Mouse (Mus musculus): ENCODE measurements at regions not wholly inside any gene's neighbourhood (a gene's known extent, or its start where the extent isn't known, plus 50 kb on each side); places are given as distances from the start of the nearest gene placed in this dataset.

DNA sequence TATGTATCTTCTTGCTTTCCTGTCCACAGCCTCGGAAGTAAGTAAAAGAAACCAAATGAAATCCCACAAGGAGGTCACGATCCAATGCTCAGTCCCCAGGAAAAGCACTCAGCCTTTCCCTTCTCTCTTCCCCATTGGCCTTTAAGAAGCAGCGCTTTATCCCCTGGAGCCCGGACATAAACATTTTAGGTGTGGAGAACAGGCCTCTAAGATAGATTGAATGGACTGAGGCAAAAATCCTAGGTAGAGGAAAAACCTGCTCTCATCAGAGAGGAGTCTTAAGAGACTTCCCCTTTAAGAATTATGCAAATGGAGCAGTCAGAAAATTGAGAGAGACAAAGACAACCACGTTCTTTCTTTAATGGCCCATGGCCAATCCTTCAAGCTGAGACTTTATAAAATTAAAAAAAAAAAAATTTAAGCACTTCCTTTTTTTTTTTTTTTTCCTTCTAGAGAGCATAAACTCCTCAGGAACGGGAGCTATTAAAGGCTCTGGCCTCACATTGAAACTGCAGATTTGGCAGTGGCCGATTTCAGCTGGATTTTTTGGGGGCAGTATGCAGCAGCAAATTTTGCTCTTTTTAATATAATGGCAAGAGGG, 1020.5 kb downstream of the 9330182O14Rik start:
- H3K4me3 ChIP-seq (replicated peaks; ENCODE audit: control insufficient read depth, low read depth, low read length): no peak overlapping the region

DNA sequence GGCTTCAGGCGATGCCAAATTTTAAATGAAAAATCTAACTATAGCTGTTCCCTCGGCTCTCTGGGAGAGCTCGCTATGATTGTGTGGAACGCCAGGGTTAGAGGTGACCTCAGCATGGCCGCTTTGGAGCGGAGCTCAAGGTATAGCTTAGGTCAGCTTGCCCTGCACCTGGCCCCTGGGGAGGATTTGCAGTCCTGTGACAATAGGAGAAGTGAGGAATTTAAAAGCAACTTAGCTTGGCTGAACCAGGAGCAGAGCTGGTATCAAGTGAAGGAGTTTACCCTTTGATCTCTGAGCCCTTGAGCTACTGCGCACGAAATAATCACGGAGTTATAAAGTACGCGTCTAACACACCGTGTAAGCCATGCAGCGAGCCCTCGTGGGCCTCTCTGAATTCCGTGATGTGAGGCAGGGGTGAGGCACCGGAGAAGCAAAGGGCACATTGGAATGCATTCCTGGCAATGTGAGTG, 1021.0 kb downstream of the 9330182O14Rik start:
- TF ChIP-seq CTCF (IDR thresholded peaks at IDR 0.05; ENCODE audit: control insufficient read depth, insufficient read depth, low read length) (no peak), POLR2A (IDR thresholded peaks at IDR 0.05; ENCODE audit: borderline replicate concordance, control insufficient read depth, low read depth, low read length) (no peak)
- Histone ChIP-seq H3K4me3 (replicated peaks; ENCODE audit: control insufficient read depth, low read depth, low read length) (no peak overlapping the region), H3K27ac (ENCODE audit: control insufficient read depth, insufficient read depth, low read depth, low read length, poor library complexity) (no peak overlapping the region), H3K4me1 (ENCODE audit: control insufficient read depth, insufficient read depth, low read length) (no peaks in the 10 kb centered on the region)
- WGBS: 19% methylated on average over 16 of the region's 16 CpGs

More for the DNA sequence above, 1020.5 kb downstream of the 9330182O14Rik start:
- no peaks in the 10 kb centered on the region for H3K4me1 ChIP-seq (ENCODE audit: control insufficient read depth, insufficient read depth, low read length)
- H3K27ac ChIP-seq (ENCODE audit: control insufficient read depth, insufficient read depth, low read depth, low read length, poor library complexity): no peak overlapping the region
- 26% methylated on average over 7 of the region's 7 CpGs for WGBS
- TF ChIP-seq CTCF (IDR thresholded peaks at IDR 0.05; ENCODE audit: control insufficient read depth, insufficient read depth, low read length) (no peak), POLR2A (IDR thresholded peaks at IDR 0.05; ENCODE audit: borderline replicate concordance, control insufficient read depth, low read depth, low read length) (no peak)

DNA sequence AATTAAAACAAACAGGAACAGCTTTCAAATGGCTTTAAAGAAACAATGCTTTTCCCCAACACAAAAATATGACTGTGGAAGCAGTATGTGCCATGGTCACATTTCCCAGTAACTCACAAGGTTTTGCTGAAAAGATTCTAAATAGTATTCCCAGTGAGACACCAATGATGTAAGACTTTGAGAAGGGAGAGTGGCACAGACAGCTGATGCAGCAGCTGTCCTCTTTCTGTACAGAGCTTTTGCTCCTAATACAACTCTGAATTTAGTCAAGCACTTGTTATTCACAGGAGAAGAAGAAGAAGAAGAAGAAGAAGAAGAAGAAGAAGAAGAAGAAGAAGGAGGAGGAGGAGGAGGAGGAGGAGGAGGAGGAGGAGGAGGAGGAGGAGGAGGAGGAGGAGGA, 1023.6 kb downstream of the 9330182O14Rik start:
- Histone ChIP-seq H3K4me3 (replicated peaks; ENCODE audit: control insufficient read depth, low read depth, low read length) (no peak overlapping the region), H3K27ac (ENCODE audit: control insufficient read depth, insufficient read depth, low read depth, low read length, poor library complexity) (no peak overlapping the region), H3K4me1 (ENCODE audit: control insufficient read depth, insufficient read depth, low read length) (no peaks in the 10 kb centered on the region)
- no peak for TF ChIP-seq CTCF (IDR thresholded peaks at IDR 0.05; ENCODE audit: control insufficient read depth, insufficient read depth, low read length)
- TF ChIP-seq POLR2A (IDR thresholded peaks at IDR 0.05; ENCODE audit: borderline replicate concordance, control insufficient read depth, low read depth, low read length): no peak

GRCm38 (mm10) chr15:41162268-41162667, 1028.1 kb downstream of the 9330182O14Rik start:
- Histone ChIP-seq H3K4me3 (replicated peaks; ENCODE audit: control insufficient read depth, low read depth, low read length) (no peak overlapping the region), H3K27ac (ENCODE audit: control insufficient read depth, insufficient read depth, low read depth, low read length, poor library complexity) (no peak overlapping the region), H3K4me1 (ENCODE audit: control insufficient read depth, insufficient read depth, low read length) (no peaks in the 10 kb centered on the region)
- no peak for TF ChIP-seq CTCF (IDR thresholded peaks at IDR 0.05; ENCODE audit: control insufficient read depth, insufficient read depth, low read length)
- no peak for TF ChIP-seq POLR2A (IDR thresholded peaks at IDR 0.05; ENCODE audit: borderline replicate concordance, control insufficient read depth, low read depth, low read length)
- WGBS: 53% methylated on average over 8 of the region's 8 CpGs

DNA sequence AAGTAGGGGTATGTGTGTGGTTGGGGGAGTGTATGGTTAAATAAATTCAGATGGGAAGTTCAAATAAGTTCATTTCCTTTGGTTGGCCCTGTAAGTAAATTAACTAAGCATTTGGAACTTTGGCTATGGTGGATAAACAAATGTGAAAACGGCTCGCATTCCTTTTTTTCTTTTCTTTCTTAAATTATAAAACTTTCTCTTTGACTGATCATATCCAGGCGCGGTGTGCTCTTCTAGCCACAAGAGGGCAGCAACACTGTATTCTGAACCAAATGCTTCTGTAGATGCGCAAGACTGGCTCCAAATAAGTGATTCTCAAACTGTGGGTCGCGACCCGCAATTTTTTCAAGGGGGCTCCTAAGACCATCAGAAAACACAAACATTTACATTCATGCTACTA, 1028.6 kb downstream of the 9330182O14Rik start:
- WGBS: 2% methylated on average over 8 of the region's 8 CpGs

GRCm38 (mm10) chr15:41163643-41164358, 1029.6 kb downstream of the 9330182O14Rik start:
- Histone ChIP-seq H3K27ac (ENCODE audit: control insufficient read depth, insufficient read depth, low read depth, low read length, poor library complexity) (no peak overlapping the region), H3K4me3 (replicated peaks; ENCODE audit: control insufficient read depth, low read depth, low read length) (no peak overlapping the region), H3K4me1 (ENCODE audit: control insufficient read depth, insufficient read depth, low read length) (no peaks in the 10 kb centered on the region)
- TF ChIP-seq CTCF (IDR thresholded peaks at IDR 0.05; ENCODE audit: control insufficient read depth, insufficient read depth, low read length): no peak
- no peak for TF ChIP-seq POLR2A (IDR thresholded peaks at IDR 0.05; ENCODE audit: borderline replicate concordance, control insufficient read depth, low read depth, low read length)
- WGBS: 18% methylated on average over 8 of the region's 8 CpGs

More for the DNA sequence above, 1028.6 kb downstream of the 9330182O14Rik start:
- no peaks in the 10 kb centered on the region for H3K4me1 ChIP-seq (ENCODE audit: control insufficient read depth, insufficient read depth, low read length)
- TF ChIP-seq POLR2A (IDR thresholded peaks at IDR 0.05; ENCODE audit: borderline replicate concordance, control insufficient read depth, low read depth, low read length) (no peak), CTCF (IDR thresholded peaks at IDR 0.05; ENCODE audit: control insufficient read depth, insufficient read depth, low read length) (peak; percentile 51)
- H3K27ac ChIP-seq (ENCODE audit: control insufficient read depth, insufficient read depth, low read depth, low read length, poor library complexity): no peak overlapping the region
- no peak overlapping the region for H3K4me3 ChIP-seq (replicated peaks; ENCODE audit: control insufficient read depth, low read depth, low read length)

DNA sequence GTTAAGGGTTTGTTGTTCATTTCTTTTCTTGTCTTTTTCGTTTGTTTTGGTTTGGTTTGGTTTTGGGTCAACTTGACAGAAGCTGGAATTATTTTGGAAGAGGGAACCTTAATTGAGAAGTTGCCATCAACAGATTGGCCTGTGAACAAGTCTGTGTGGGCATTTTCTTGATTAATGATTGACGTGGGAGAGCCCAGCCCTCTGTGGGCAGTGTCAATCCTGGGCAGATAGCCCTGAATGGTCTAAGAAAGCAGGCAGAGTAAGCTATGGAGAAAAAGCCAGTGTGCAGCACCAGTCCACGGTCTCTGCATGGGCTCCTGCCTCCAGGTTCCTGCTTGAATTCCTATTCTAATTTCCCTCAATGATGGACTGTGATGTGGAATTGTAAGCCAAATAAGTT, 1031.4 kb downstream of the 9330182O14Rik start:
- WGBS: 78% methylated on average over 3 of the region's 3 CpGs
- no peaks in the 10 kb centered on the region for H3K4me1 ChIP-seq (ENCODE audit: control insufficient read depth, insufficient read depth, low read length)
- no peak overlapping the region for H3K27ac ChIP-seq (ENCODE audit: control insufficient read depth, insufficient read depth, low read depth, low read length, poor library complexity)
- TF ChIP-seq CTCF (IDR thresholded peaks at IDR 0.05; ENCODE audit: control insufficient read depth, insufficient read depth, low read length) (no peak), POLR2A (IDR thresholded peaks at IDR 0.05; ENCODE audit: borderline replicate concordance, control insufficient read depth, low read depth, low read length) (no peak)
- H3K4me3 ChIP-seq (replicated peaks; ENCODE audit: control insufficient read depth, low read depth, low read length): no peak overlapping the region

DNA sequence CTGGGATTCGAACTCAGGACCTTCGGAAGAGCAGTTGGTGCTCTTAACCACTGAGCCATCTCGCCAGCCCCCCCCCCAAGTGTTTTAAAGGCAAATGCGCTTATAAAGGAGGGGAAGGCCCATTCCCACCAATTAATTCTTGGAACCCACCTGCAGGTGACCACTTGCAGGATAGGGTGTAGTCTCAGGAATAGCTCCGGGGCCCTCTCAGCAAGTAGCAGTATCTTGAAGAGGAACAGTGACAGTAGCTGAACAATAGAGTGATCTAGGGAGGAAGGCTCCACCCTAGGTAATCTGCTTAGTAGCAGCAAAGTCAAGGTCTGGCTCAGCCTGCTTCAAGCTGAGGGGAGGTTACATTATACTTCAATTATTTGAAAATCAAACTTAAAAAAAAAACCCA, 1056.6 kb downstream of the 9330182O14Rik start:
- TF ChIP-seq CTCF (IDR thresholded peaks at IDR 0.05; ENCODE audit: control insufficient read depth, insufficient read depth, low read length) (no peak), POLR2A (IDR thresholded peaks at IDR 0.05; ENCODE audit: borderline replicate concordance, control insufficient read depth, low read depth, low read length) (no peak)
- 73% methylated on average over 5 of the region's 5 CpGs for WGBS
- Histone ChIP-seq H3K4me1 (ENCODE audit: control insufficient read depth, insufficient read depth, low read length) (no peaks in the 10 kb centered on the region), H3K27ac (ENCODE audit: control insufficient read depth, insufficient read depth, low read depth, low read length, poor library complexity) (no peak overlapping the region), H3K4me3 (replicated peaks; ENCODE audit: control insufficient read depth, low read depth, low read length) (no peak overlapping the region)
